Mouse (Mus musculus) liver, embryonic 13.5 days (tissue): Measurements from ENCODE around the gene Mib2. TPM values are rescaled to one million over a fixed set of nuclear protein-coding genes. Genes with fewer than 3 reads are reported as not detected.

ENCODE experiments used
- ATAC-seq: fragments of 200-750 bp; cut with Nextera tagmentation; 2 replicates; pipeline ENCODE4 v1.8.0; 2017; ENCODE audit warnings: low read depth, mild to moderate bottlenecking, moderate number of reproducible peaks, moderate library complexity
- DNase-seq: peaks from one replicate; pipeline ENCODE4 v3.0.0; 2022
- H3K27ac ChIP-seq: fragments of 300-500 bp; sonication (generic); 2 replicates; pipeline ENCODE4 v1.5.1; 2015; ENCODE audit warnings: moderate library complexity, mild to moderate bottlenecking, inconsistent platforms
- H3K27me3 ChIP-seq: fragments of 300-500 bp; sonication (generic); 2 replicates; pipeline ENCODE4 v1.6.1; 2015; ENCODE audit warnings: mild to moderate bottlenecking, inconsistent platforms
- H3K36me3 ChIP-seq: fragments of 300-500 bp; sonication (generic); 2 replicates; pipeline ENCODE4 v1.6.1; 2015; ENCODE audit warnings: mild to moderate bottlenecking, inconsistent platforms
- H3K4me1 ChIP-seq: fragments of 300-500 bp; sonication (generic); replicated peaks from 2 replicates; pipeline ENCODE4 v1.6.1; 2015; ENCODE audit warnings: inconsistent platforms
- H3K4me2 ChIP-seq: fragments of 300-500 bp; sonication (generic); 2 replicates; pipeline ENCODE4 v1.6.1; 2015; ENCODE audit warnings: inconsistent platforms, mild to moderate bottlenecking, moderate library complexity
- H3K4me3 ChIP-seq: fragments of 300-500 bp; sonication (generic); replicated peaks from 2 replicates; pipeline ENCODE4 v1.5.1; 2015; ENCODE audit warnings: mild to moderate bottlenecking, inconsistent platforms
- H3K9ac ChIP-seq: fragments of 300-500 bp; sonication (generic); 2 replicates; pipeline ENCODE4 v1.6.1; 2015; ENCODE audit warnings: mild to moderate bottlenecking, inconsistent platforms
- H3K9me3 ChIP-seq: fragments of 300-500 bp; sonication (generic); replicated peaks from 2 replicates; pipeline ENCODE4 v1.6.1; 2016; ENCODE audit warnings: inconsistent platforms
- WGBS: fragments of 180-500 bp; shearing (Covaris S2); methylation state at CpG from one replicate; pipeline ENCODE4 v1.1.7; 2015; ENCODE audit not compliant: insufficient replicate concordance; 5-methylcytosine and 5-hydroxymethylcytosine counted together
- polyA plus RNA-seq: library from polyadenylated mRNA; unstranded; fragments of >200 nt; fragmentation: Nextera tagmentation; extraction: Ambion mirVana; gene quantifications from 2 replicates; pipeline ENCODE4 v1.2.1, GENCODE M21; 2015

The Mib2 gene
- 3.2 and 3.7 TPM in 2 replicates for polyA plus RNA-seq

DNA sequence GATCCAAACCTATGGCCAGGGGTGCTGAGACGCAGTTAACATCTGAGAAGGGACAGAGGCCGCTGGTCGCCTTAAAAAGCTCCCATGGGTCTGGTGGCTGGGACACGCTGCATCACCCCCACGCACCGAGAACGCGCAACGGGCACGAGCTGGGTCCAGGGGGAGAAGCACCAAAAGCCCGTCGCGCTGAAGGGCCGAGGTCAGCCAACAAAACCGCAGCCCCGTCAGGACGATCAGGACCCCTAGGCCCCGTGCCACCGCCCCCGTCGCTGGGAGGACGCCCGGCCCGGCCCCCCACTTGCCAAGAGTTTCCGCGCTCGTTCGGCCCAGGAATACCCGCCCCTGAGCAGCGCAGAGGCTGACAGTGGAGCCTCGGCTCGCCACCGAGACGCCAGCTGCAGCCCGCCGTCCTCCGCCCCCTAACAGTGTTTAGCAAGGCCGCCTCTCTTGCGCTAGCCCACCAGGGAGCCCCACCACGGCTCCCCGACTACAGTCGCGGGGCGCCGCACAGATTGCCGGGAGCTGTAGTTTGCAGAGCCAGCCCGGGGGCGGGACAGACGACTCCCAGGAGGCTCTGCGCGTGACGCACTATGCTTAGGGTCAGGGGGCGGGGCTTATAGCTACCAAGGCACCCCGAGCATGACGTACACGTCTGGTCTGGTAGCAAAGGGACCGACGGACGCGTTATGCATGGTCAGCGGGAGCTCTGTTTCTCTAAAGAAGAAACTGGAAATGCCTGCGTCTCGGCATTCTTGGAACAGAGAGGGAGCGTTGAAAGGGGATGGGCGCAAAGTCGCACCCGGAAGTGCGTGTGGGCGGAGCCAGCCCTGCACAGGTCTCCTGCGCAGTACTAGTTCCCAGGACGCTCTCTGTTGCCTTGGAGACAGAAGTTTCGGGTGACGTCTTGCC, at the start of gene Mib2:
Gene Mib2 (minus strand): TSS at position 510 of the 909 bp plus-strand sequence.
- DNase-seq = peak; percentile 95
- Histone ChIP-seq H3K4me2 (peak within 1 kb of the TSS; percentile 93), H3K4me1 (peaks cover 14% of the 10 kb centered on the region), H3K9ac (peak within 1 kb of the TSS; percentile 85), H3K9me3 (no peaks in the 10 kb centered on the region), H3K36me3 (no peaks in the 10 kb centered on the region), H3K27me3 (no peaks in the 10 kb centered on the region), H3K27ac (no peak within 1 kb of the TSS), H3K4me3 (peak within 1 kb of the TSS; percentile 91)
- ATAC-seq = peak; percentile 98
- WGBS = under 1% methylated on average over 73 of the region's 73 CpGs

DNA sequence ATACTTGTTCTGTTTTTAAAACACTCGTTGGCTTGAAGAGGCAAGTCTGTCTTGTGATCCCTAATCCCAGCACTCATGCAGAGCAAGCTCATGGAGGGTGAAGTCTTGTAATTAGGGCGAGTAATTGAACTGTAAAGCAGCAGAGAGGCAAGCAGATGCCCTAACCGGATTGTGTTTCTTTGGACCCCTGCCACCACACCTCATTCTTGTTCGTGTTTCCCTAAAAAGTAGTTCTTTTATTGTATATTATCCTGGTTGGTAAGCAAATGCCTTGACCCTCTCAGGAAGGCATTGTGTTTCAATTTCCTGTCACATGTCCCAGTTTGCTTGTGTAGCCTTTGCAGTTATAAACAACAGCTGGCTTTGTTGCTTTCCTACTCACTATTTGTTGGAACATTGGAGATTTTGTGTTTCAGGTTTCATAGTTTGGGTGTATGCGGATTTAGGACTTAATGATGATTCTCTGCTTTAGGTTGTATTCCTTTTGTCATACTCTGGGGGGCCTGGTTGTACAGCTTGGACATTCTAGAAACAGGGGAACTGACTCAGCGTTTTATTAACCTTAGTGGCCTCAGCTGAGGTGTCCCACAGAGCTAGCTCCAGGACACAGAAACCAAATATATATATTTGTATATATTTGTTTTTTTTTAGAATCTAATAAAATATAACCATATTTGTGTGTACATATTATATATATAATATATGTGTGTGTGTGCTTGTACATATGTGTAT, 41.7 kb upstream of the Mib2 start:
- Histone ChIP-seq H3K4me3 (no peak overlapping the region), H3K27ac (no peak overlapping the region), H3K4me2 (0 out of 2 replicates have a peak overlapping the region, but pooled peaks have one; percentile 13), H3K4me1 (peaks cover 52% of the 10 kb centered on the region), H3K36me3 (peaks cover 24% of the 10 kb centered on the region), H3K9me3 (no peaks in the 10 kb centered on the region), H3K9ac (peak overlapping the region; percentile 33; the same call in 1 of the 2 replicates), H3K27me3 (no peaks in the 10 kb centered on the region)
- no peak for DNase-seq
- 45% methylated on average over 6 of the region's 6 CpGs for WGBS
- ATAC-seq = no peak

GRCm38 (mm10) chr4:155708988-155709387, 40.0 kb upstream of the Mib2 start:
- DNase-seq (no peak), ATAC-seq (no peak)
- Histone ChIP-seq H3K36me3 (peaks cover 7% of the 10 kb centered on the region; the same call in 1 of the 2 replicates), H3K4me2 (no peak overlapping the region), H3K27ac (no peak overlapping the region; the same call in 1 of the 2 replicates), H3K27me3 (no peaks in the 10 kb centered on the region), H3K9me3 (no peaks in the 10 kb centered on the region), H3K4me1 (peaks cover 55% of the 10 kb centered on the region), H3K9ac (no peak overlapping the region), H3K4me3 (no peak overlapping the region)

DNA sequence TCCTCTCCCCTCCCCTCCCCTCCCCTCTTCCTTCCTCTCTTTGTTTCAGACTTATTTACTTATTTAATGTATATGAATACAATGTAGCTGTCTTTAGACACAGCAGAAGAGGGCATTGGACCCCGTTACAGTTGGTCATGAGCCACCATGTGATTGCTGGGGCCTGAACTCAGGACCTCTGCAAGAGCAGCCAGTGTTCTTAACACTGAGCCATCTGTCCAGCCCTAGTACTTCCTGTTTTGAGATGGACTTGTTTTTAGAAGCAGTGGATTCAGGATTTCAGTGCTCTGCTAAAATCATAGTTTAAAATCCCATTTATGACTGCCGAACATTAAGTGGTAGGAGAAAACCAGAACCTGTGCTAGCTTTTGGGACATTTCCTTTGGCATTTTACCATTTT, 39.6 kb upstream of the Mib2 start:
- Histone ChIP-seq H3K4me2 (no peak overlapping the region), H3K4me1 (peaks cover 59% of the 10 kb centered on the region), H3K9me3 (no peaks in the 10 kb centered on the region), H3K27me3 (no peaks in the 10 kb centered on the region), H3K9ac (no peak overlapping the region), H3K36me3 (peaks cover 7% of the 10 kb centered on the region; the same call in 1 of the 2 replicates), H3K4me3 (no peak overlapping the region), H3K27ac (no peak overlapping the region; the same call in 1 of the 2 replicates)
- whole genome bisulfite sequencing = 70% methylated on average over 2 of the region's 2 CpGs
- no peak for DNase-seq
- ATAC-seq = no peak

- H3K27ac ChIP-seq = peak overlapping the region; percentile 91
- H3K36me3 ChIP-seq = peaks cover 7% of the 10 kb centered on the region; the same call in 1 of the 2 replicates
- DNase-seq (no peak), ATAC-seq (peak; percentile 23; the same call in 1 of the 2 replicates)
- WGBS = under 1% methylated on average over 19 of the region's 19 CpGs
- H3K9me3 ChIP-seq = no peaks in the 10 kb centered on the region
- H3K4me1 ChIP-seq = peaks cover 51% of the 10 kb centered on the region
- H3K27me3 ChIP-seq = no peaks in the 10 kb centered on the region
- peak overlapping the region; percentile 77 for H3K4me2 ChIP-seq
- peak overlapping the region; percentile 96 for H3K9ac ChIP-seq
- peak overlapping the region; percentile 98 for H3K4me3 ChIP-seq
Measured at GRCm38 (mm10) chr4:155705592-155705929, 36.6 kb upstream of the Mib2 start.

- peaks cover 45% of the 10 kb centered on the region for H3K4me1 ChIP-seq
- peak; percentile 90 for DNase-seq
- H3K27me3 ChIP-seq = no peaks in the 10 kb centered on the region
- H3K4me2 ChIP-seq = peak within 1 kb of the TSS; percentile 77
- no peaks in the 10 kb centered on the region for H3K9me3 ChIP-seq
- peak within 1 kb of the TSS; percentile 98 for H3K4me3 ChIP-seq
- WGBS = under 1% methylated on average over 82 of the region's 83 CpGs
- H3K27ac ChIP-seq = peak within 1 kb of the TSS; percentile 91
- peak; percentile 92 for ATAC-seq
- peak within 1 kb of the TSS; percentile 96 for H3K9ac ChIP-seq
- H3K36me3 ChIP-seq = peaks cover 7% of the 10 kb centered on the region; the same call in 1 of the 2 replicates
Measured at GRCm38 (mm10) chr4:155704721-155705591, 36.0 kb upstream of the Mib2 start, which contains the start of gene Ssu72. Ssu72 (plus strand) TSS chr4:155704800.

- Histone ChIP-seq H3K36me3 (peaks cover 7% of the 10 kb centered on the region; the same call in 1 of the 2 replicates), H3K9me3 (no peaks in the 10 kb centered on the region), H3K4me3 (no peak overlapping the region), H3K27ac (no peak overlapping the region), H3K9ac (no peak overlapping the region), H3K27me3 (no peaks in the 10 kb centered on the region), H3K4me1 (peaks cover 30% of the 10 kb centered on the region), H3K4me2 (peak overlapping the region; percentile 77; the same call in 1 of the 2 replicates)
- ATAC-seq = no peak
- DNase-seq = no peak
- 82% methylated on average over 4 of the region's 4 CpGs for WGBS
Measured at GRCm38 (mm10) chr4:155703425-155703929, 34.5 kb upstream of the Mib2 start.

DNA sequence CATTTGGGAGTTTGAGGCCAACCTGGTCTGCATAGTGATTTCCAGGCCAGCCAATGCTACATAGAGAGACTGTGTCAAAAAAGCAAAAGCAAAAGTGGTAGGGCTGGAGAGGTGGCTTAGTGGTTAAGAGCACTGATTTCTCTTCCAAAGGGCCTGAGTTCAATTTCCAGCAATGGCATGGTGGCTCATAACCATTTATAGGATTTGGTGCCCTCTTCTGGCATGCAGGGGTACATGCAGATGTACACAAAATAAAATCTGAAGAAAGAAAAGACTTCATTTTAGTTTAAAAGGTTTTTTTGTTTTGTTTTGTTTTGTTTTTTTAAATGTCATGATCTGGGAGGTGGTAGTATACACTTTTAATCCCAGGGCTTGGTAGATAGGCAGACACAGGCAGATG, 31.4 kb upstream of the Mib2 start:
- Histone ChIP-seq H3K27ac (no peak overlapping the region), H3K27me3 (peaks cover 22% of the 10 kb centered on the region), H3K36me3 (no peaks in the 10 kb centered on the region), H3K9ac (no peak overlapping the region), H3K4me3 (no peak overlapping the region), H3K4me2 (no peak overlapping the region), H3K9me3 (no peaks in the 10 kb centered on the region), H3K4me1 (peaks cover 8% of the 10 kb centered on the region)
- no peak for DNase-seq
- no peak for ATAC-seq

- H3K9ac ChIP-seq = no peak overlapping the region
- peaks cover 56% of the 10 kb centered on the region for H3K27me3 ChIP-seq
- H3K4me3 ChIP-seq = no peak overlapping the region
- H3K36me3 ChIP-seq = no peaks in the 10 kb centered on the region
- DNase-seq (no peak), ATAC-seq (no peak)
- 57% methylated on average over 16 of the region's 16 CpGs for WGBS
- no peaks in the 10 kb centered on the region for H3K9me3 ChIP-seq
- no peak overlapping the region for H3K27ac ChIP-seq
- H3K4me2 ChIP-seq = no peak overlapping the region
- H3K4me1 ChIP-seq = peaks cover 13% of the 10 kb centered on the region
Measured at GRCm38 (mm10) chr4:155696261-155697255, 27.6 kb upstream of the Mib2 start.
